Mouse (Mus musculus) heart, postnatal 25 days (tissue): Measurements from ENCODE around the gene Aox2. TPM values are rescaled to one million over a fixed set of nuclear protein-coding genes. Genes with fewer than 3 reads are reported as not detected.
"Not testable (repeated sequence)": the region's sequence is repeated elsewhere in the genome, so short reads cannot be mapped to it uniquely, and the experiment has no call there.

ENCODE experiments used
- DNase-seq: peaks from one replicate; pipeline ENCODE4 v3.0.0; 2022; ENCODE audit warnings: low spot score
- intact Hi-C: fragments of 180-260 bp; cut with DNase I; formaldehyde crosslinking; loops from one replicate; pipeline ENCODE4 v1.15.1; 2025
- total RNA-seq, 2 experiments: library from RNA; stranded (reverse); gene quantifications; 2 replicates each; pipeline ENCODE4 v1.2.3; 2021

Aox2 gene
- total RNA-seq, 2 experiments from 2014 or later = not detected

GRCm38 (mm10) chr1:58339901-58340300 lies 61.8 kb downstream of the Aox2 start:
- intact Hi-C loops = no loop called here
- DNase-seq = no peak

GRCm38 (mm10) chr1:58341576-58341975 lies 63.5 kb downstream of the Aox2 start:
- DNase-seq = no peak
- intact Hi-C loops = no loop called here

GRCm38 (mm10) chr1:58343861-58344260 lies 65.7 kb downstream of the Aox2 start:
- intact Hi-C loops = no loop called here
- no peak for DNase-seq

GRCm38 (mm10) chr1:58344570-58344969 lies 66.4 kb downstream of the Aox2 start:
- DNase-seq = no peak
- intact Hi-C loops = no loop called here

GRCm38 (mm10) chr1:58346159-58346558 lies 68.0 kb downstream of the Aox2 start:
- intact Hi-C loops = no loop called here
- DNase-seq = no peak

GRCm38 (mm10) chr1:58348712-58349111 lies 70.6 kb downstream of the Aox2 start:
- intact Hi-C loops = no loop called here
- no peak for DNase-seq

- intact Hi-C loops = no loop called here
- DNase-seq = no peak
Observed at GRCm38 (mm10) chr1:58353238-58353893, 75.2 kb downstream of the Aox2 start.

GRCm38 (mm10) chr1:58358958-58359901 lies 81.1 kb downstream of the Aox2 start:
- peak; percentile 62 for DNase-seq
- intact Hi-C loops = no loop called here

GRCm38 (mm10) chr1:58362296-58362695 lies 84.2 kb downstream of the Aox2 start:
- intact Hi-C loops = no loop called here
- no peak for DNase-seq

GRCm38 (mm10) chr1:58364551-58364950 lies 86.4 kb downstream of the Aox2 start:
- DNase-seq = no peak
- intact Hi-C loops = no loop called here

GRCm38 (mm10) chr1:58365829-58366228 lies 87.7 kb downstream of the Aox2 start:
- intact Hi-C loops = no loop called here
- no peak for DNase-seq

GRCm38 (mm10) chr1:58366737-58367471 lies 88.8 kb downstream of the Aox2 start:
- DNase-seq = no peak
- intact Hi-C loops = no loop called here

GRCm38 (mm10) chr1:58369716-58370115 lies 91.6 kb downstream of the Aox2 start:
- intact Hi-C loops = no loop called here
- DNase-seq = no peak

GRCm38 (mm10) chr1:58374266-58374665 lies 96.1 kb downstream of the Aox2 start:
- intact Hi-C loops, DNase-seq: not testable (repeated sequence)

GRCm38 (mm10) chr1:58375574-58376147 lies 97.5 kb downstream of the Aox2 start:
- no peak for DNase-seq
- intact Hi-C loops = no loop called here

- intact Hi-C loops = no loop called here
- no peak for DNase-seq
Observed at GRCm38 (mm10) chr1:58382586-58383281, 104.6 kb downstream of the Aox2 start.

GRCm38 (mm10) chr1:58391421-58392267 lies 113.5 kb downstream of the Aox2 start:
- no peak for DNase-seq
- intact Hi-C loops = no loop called here

GRCm38 (mm10) chr1:58392268-58392651 lies 114.1 kb downstream of the Aox2 start:
- intact Hi-C loops = no loop called here
- DNase-seq = no peak
